Mouse (Mus musculus) cerebellum, adult 18-20 months (tissue): ENCODE data around the gene Hmcn2.
A peak's percentile ranks its signal among the peaks of the same experiment; 100 is the strongest.

Source experiments
- DNase-seq, 2 experiments: peaks; one replicate each; pipeline ENCODE4 v3.0.0; 2021

Hmcn2 gene

DNA sequence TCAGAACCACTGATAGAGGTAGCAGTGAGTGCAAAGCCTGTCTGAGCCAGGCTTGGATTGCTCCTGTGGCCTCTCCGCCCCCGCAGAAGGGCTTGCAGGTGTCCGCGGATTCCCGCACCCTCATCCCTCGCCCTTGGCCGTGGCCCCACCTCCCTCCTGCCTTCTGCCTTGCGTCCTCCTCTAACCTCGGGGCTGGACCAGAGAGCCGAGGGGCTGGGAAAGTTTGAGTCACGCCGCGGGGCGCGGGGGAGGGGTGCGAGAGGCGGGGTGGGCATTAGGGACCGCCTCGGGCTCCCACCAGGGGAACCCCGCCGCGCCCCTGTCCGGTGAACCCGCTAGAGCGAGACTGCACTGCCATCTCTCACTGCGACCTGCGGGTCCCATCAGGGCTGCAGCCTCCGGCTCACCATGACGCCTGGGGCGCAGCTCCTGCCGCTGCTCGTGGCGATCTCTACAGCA, at the start of gene Hmcn2:
TSS of gene Hmcn2 (plus strand) at position 409 of the 459 bp plus-strand sequence.
- no peak for DNase-seq

DNA sequence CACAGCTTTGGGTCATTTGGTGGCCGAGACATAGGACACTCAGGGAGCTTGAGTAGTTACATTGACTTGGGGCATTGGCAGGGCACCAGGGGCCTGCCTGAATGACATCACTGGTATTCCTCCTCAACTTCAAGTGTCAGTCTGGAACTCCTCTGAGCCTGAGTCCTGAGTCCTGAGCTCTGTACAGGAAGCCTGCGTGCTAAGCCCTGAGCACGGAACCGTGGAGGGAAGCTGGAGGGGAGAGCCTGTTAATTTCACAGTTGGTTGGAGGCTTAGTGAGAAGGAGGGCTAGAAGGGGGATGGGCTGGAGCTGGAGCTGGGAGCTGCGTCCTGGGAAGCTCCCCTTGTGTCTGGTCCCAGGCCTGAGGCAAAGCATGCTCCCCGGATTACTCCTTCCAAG, 46.8 kb upstream of the Hmcn2 start:
- DNase-seq, result peak in 1 of 2 experiments; percentile 44

DNA sequence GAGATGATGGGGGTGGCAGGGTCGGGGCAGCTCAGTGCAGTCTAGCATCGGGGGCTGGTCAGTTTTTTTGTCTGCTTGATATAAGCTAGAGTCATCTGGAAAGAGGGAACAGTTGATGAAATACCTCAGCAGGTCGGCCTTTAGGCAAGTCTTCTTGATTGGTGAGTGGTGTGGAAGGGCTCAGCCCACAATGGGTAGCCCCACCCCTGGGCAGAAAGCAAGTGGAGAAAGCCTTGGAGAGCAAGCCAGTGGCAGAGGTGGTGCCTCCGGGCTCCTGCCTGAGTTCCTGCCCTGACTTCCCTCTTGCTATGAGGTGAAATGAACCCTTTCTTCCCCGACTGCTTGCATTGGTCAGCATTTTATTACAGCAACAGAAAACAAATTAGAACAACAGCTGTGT, 45.6 kb upstream of the Hmcn2 start:
- peak in 1 of 2 experiments; percentile 42 for DNase-seq

DNA sequence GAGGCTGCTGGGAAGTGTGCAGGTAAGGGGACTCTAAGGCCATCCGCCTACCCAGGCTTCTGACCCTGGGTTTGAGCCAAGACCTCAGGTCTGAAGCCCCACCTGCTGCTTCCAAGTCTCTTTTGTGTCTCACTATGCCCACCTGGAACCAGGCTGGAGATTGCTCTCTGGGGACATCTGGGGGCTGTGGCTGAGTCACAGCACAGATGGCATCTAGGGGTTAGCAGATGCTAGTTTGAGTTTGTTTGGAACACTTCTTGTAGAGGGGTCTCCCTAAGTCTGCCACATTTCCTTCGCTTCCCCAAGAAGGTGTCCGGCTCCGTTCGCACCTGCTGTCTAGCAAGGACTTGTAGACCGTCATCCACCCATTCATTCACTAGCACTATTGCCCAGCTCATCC, 45.0 kb upstream of the Hmcn2 start:
- peak; percentile 43 to 45 for DNase-seq

DNA sequence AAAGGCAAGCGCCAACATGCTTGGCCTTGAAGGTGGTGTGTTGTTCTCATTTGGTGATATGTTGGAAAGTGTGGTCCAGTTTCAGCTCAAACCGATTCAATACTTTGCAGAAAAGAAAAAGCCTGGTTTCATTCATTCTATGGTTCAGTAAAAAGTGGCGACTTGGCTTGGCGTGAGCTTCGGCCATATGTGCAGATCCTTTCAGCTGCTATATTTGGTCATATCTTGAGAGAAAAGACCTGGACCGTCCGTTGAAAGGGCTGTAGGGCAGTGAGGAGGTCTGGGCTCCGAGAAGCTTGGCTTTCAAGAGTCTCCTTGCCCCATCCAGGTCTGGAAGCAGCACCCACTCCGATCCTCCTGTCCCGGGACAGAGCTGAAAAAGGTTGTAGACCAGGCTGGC, 44.4 kb upstream of the Hmcn2 start:
- peak in 1 of 2 experiments; percentile 47 for DNase-seq

DNA sequence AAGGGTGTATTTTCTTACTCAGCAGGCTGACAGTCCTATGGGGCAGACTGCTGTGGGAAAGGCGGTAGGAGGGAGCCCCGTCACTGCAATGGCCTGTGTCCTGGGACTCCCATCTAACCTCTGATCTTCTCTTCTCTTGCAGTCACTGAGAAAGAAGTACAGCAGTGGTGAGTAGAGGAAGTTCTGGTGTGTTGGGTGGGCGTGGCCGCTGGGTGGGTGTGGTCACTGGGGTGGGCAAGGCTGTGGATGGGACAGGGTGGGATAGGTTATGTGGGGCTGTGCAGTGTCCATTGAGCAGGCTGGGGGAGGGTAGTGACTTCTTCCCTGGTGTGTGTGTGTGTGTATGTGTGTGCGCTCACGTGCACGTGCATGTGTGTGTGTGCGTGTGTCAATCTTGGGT, 43.7 kb upstream of the Hmcn2 start:
- no peak for DNase-seq

DNA sequence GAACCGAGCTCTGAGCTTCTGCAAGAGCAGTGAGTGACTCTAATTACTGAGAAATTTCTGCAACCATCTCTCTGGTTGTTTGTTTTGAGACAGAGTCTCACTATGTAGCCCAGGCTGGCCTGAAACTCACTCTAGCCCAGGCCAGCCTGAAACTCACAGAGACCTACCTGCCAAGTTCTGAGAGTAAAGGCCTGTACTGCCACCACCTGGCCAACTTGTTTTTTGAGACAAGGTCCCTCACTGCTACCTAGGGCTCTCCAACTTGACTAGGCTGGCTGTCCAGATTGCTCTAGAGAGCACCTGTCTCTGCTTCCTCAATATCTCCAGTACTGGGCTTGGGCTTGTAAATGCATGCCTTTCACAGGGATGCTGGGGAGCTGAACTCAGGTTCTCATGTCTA, 43.1 kb upstream of the Hmcn2 start:
- DNase-seq, result peak in 1 of 2 experiments; percentile 46

DNA sequence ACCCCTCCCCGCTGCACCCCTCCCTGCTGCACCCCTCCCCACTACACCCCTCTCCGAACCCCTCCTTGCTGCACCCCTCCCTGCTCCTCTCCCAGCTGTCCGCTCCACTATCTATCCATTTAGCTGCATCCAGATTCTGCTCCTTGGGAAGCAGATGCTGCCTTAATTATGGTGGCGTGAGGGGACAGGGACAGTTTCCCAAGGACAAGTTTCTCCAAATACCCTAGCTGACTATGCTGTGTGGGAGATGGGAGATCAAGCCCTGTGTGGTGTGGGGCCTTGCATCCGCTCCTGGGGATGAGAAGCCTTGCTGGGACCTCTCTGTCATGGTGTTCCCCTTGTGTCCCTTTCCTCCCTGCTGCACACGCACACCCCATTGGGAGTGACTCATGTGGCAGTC, 39.2 kb upstream of the Hmcn2 start:
- DNase-seq, result no peak

DNA sequence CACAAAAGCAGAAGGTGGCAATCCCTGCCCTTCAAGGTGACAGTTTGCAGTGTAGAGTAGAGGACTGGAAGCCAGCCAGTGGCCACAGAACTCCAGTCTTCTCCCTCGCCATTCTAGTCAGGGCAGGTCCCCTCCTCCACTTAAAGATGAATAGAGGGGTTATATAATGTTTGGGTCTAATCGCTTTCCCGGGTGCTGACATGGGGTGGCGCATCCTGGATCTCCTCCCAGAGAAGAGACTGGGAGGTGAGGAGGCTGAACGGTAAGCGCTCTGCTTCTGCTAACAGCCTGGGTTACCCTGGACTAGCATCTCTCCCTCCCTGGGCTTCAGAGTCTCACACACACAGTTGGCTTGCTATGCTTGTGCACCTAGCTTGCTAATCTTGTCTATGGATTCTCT, 36.4 kb upstream of the Hmcn2 start:
- DNase-seq, result peak; percentile 62 to 69

DNA sequence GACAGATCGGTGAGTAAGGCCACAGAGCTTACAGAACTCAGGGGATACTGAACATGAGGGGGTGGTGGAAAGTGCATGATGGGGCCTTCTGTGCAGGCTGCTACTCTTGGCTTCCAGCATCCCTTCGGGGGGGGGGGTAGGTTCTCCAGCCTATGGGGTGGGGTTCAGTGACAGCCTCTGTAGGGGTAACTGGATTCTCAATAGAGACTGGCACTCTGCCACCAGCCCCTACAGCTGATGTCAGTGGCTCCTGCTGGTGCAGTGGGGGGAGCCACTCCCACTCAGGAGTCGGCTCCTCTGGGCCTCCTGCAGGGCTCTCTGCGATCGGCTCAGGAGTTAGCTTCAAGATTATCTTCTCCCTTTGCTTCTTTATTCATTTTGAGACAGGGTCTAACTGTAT, 35.7 kb upstream of the Hmcn2 start:
- no peak for DNase-seq

DNA sequence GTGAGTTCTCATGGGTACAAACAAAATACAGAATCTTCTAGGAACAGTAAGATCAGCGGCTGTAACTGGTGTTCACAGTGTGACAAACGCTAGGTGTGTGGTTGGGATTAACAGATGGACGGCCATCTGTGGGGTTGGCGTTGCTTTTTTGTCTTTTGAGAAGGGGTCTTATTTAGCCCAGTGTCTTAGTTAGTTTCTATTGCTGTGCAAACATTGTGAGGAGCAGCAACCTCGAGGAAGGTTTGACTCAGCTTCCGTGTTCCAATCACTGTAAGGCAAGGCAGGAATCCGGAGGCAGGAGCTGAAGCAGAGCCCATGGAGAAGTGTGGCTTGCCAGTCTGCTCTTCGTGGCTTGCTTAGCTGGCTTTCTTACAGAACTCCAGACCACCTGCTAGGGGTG, 33.1 kb upstream of the Hmcn2 start:
- no peak for DNase-seq

DNA sequence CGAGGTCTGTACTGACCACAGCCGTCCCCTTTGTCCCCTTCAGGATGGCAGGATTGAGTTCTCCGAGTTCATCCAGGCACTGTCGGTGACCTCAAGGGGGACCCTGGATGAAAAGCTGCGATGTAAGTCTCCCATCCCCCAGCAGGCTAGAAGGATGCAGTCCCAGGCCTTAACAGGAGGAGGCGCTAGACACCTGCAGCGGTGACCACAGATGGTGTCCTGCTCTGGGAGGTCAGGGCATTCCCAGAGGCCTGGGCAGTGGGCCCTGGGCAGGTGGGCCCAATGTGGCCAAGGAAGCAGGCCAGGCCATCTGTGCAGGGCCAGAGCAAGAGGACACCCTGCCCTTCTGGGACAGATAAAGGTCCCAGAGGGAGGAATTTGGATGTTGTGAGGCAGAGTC, 31.9 kb upstream of the Hmcn2 start:
- peak in 1 of 2 experiments; percentile 55 for DNase-seq

DNA sequence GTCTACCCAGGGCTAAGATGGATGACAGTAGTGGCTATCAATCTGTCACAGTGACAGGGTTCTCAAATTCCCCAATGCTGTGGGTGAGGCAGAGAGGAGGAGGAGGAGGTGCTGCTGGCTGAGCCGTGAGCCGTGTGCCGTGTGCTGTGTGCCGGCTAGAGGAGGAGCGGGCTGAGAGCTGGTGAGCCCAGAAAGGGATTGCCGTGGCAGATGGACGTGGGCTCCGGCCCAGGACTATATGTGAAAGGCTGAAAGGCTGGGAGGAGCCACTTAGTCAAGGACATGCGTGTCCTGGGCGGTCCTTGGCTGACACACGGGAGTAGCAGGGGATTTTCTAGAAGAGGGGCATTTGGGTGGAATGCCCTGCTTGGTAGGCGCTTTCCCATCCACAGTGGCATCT, 31.3 kb upstream of the Hmcn2 start:
- no peak for DNase-seq

DNA sequence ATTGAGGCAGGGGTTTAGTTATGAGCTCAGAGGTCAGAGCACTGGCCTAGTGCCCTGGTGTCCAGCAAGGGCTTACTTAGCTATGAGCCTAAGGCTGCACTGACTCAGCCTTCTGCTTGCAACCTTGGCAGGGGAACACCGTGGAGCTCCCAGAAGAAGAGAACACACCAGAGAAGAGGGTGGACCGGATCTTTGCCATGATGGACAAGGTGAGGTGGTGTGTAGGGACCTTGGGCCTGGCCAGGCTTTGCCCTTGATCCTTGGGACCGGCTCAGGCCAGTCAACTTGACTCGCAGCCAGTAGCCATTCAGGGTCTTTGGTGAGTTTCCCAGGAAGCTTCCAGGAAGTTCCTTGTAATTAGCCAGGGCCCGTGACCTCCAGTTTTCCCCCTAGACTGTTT, 29.7 kb upstream of the Hmcn2 start:
- no peak for DNase-seq

DNA sequence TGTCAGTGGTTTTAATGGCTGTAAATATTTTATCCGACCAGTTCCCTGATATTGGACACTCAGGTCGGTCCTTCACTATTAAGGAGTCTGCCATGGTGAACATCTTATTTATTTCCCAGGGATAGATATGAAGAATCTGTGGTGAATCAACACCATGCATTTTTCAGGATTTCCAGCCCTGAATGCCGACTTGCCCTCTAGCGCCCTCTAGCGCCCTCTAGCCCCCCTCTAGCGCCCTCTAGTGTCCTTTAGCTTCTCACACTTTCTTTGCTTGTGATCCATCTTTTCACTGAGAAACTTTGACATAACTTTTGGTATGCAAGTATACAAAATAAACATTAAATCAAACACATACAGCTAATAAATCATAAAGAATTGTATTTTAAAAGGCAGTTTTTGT, 22.8 kb upstream of the Hmcn2 start:
- peak; percentile 64 to 82 for DNase-seq

DNA sequence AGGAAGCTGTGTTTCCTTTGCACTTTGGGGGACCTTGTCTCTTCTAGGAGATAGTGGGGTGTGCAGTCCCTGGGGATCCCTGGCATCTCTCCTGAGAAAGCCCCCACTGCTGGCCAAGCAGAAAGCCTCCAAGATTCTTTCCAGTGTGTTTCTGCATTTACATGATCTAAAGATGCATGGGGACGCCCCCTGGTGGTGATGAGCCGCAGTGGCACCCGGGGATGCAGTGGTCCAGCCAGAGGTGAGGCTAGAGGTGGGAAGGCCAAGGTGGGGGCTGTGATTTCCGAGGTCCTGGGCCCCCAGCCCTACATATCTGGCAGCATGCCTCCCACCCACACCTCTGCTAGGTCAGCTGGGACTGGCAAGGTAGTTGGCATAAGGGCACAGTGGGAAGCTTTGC, 19.2 kb upstream of the Hmcn2 start:
- DNase-seq, result peak; percentile 80 to 86

DNA sequence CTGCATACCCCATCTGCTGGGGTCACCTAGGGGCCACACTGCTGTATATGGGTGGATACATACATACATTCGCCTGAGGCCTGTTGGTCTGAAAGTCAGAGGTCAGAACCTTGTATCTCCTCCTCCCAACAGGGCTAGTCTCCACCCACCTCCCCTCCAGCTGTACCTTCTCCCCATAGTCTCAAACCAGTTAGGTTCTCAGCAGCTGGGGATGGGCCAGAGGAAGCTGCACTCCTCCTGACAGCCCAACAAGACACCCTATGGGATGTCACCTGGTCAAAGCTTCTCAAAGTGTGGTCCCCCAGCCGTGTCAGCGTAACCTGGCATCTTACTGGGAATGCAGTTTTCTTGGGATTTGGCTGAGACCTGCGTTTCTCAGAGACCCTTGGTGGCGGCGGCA, 17.8 kb upstream of the Hmcn2 start:
- DNase-seq, result no peak

DNA sequence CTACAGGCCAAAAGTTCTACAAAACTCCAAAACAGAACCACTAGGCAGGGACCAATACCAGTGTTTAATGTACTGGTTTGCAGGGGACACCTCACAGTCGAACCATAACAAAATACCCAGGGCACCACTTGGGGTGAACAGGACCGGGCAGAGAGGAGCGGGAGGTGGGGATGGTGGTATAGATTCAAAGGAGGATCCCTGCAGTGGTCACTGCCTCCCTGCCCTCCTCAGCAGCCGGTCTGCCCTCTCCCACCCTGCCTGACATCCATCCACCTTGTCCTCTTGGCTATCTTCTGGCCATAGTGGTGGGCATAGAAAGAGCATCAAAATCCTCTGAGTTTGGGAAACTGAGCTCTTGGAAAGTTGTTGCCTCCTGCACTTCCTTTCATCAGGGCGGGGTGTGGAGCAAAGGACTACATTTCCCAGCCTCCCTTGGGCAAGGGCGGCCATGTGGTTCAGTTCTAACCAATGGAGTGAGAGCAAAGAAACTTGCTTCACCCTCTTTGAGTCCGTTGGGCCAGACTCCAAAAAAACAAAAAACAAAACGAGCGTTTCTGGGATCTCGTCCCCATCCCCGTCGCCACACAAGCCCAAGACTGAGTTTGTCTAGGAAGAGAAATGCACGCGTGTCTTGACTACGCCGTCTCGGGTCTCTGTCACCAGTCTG, 16.5 kb upstream of the Hmcn2 start:
- peak in 1 of 2 experiments; percentile 67 for DNase-seq

DNA sequence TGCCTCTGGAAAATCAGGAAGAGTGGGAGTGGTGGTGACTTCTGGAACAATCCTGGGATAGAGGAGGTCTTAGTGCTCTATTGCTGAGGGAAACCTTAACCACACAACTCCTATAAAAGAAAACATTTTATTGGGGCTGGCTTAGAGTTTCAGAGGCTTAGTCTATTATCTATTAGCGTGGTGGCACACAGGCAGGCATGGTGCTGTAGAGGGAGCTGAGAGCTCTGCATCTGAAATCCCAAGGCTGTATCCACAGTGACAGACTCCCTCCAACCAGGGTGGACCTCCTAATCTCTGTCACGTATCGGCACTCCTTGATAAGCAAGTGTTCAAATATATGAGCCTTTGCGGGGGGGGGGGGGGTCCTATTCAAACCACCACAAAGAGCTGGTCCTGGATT, 15.4 kb upstream of the Hmcn2 start:
- DNase-seq, result no peak

DNA sequence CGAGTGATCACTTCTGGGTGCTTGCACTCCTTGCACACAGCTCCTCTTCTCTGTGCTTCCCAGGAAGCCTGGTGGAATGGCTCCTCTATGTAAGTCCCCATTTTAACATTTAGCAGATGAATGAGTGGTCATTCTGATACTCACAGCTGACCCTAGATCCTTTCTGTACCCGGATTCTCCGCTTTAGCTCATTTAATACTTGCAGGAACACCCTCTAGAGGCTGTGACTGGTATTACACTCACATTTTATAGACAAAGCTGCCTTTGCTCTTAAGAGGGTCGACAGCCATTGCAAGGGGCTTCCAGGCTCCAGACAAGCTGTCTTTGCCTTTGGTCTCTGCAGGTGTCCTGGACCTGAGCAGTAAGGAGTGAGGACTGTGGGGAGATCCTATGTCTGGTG, 14.9 kb upstream of the Hmcn2 start:
- no peak for DNase-seq

DNA sequence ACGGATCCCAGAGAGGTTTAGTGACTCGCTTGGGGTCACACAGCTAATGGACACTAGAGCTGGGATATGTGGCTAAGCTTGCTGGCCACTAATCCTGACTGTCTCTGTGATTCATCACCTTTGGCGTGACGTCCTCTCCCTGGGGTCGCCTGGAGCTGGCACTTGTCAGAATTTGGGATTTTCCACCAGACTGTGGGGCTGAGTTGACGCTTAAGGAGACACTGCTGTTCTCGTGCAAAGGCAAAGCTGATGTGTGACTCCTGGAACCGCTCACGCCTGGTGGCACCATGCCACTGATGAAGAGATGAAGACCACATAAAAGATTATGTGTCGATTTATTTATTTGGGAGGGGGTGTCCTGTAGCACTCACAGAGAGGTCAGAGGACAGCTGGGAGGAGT, 14.2 kb upstream of the Hmcn2 start:
- DNase-seq, result no peak

DNA sequence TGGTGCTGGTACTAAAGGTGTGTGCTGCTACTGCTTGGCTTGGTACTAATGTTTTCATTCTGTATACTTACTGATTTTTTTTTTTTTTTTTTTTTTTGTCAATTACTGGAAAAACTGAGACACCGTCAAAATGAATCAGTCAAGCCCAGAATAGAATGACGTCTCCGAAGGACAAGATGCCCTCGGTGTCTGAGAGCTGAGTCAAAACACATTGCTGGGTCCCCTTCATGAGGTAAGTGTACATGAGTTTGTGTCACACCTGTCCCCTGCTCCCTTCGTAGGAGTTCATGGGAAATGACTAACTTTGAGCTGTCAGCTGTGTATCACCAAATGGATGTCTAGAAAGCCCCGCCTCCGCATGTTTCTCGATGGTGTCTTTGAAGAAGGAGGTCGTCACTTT, 11.0 kb upstream of the Hmcn2 start:
- DNase-seq, result no peak

DNA sequence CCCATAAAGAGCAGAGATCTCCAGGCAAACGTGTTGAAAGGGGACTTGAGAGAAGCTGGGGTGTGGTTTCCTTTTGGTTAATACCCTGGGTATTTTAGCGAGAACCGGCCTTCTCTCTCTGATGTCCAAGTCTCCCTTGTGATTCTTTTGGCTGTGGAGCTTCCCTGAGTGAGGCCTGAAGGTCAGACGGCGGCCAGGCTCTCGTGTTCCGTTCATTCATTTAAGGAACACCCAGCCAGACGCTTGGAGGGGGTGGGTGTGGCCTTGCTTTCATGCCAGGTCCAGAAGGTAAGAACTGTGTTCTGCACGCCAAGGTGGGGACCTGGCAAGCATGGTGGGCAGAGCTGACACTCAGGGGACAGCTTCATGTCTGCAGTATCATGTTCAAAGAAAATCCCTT, 10.0 kb upstream of the Hmcn2 start:
- DNase-seq, result no peak

DNA sequence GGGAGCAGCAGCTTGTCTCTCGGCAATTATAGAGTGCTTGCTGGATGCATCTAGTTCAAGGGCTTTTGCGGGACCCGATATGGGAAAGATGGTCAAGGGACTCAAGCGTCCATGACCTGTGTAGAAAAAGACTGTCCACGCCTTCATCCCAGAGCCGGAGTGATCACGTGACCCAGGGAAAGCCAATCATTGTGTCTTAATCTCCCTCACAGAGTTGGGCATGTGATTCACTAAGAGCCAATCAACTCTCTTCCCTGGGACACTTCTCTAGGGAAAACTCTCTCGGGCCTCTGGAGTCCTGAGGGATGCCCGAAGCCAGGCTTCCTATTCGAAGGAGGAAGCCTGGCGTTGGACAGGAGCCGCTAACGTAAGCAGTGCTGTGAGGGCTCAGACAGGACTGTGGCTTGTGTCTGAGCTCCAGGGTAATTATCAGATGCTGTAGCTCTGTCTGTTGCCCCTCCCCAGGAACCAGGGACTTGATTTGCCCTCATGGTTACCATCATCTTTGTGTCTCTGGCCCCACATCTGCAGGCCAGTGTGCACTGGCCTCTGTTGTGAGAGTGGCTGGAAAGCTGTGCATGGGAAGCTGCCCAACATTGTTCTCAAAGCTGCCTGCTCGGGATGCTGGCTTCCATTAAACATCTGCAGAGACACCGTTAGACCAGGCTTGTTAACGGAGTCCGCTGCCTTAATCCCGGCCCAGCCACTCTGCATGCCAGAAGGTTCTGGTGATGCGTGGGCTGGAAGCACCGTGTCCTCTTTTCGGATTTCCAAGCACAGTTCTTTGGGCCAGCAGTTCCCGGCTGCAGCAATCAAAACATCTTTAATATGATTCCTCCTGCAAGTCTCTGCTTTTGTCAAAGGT, 9.2 kb upstream of the Hmcn2 start:
- DNase-seq, result no peak
